Mouse (Mus musculus): ENCODE measurements at regions not wholly inside any gene's neighbourhood (a gene's known extent, or its start where the extent isn't known, plus 50 kb on each side); places are given as distances from the start of the nearest gene placed in this dataset.

GRCm38 (mm10) chr16:29826927-29827326 is 237.3 kb upstream of the Hes1 start:
- Histone ChIP-seq H3K27ac (no peak overlapping the region), H3K9ac (replicated peaks) (no peak overlapping the region), H3K4me2 (replicated peaks) (no peak overlapping the region), H3K4me3 (replicated peaks) (no peak overlapping the region), H3K4me1 (replicated peaks) (no peaks in the 10 kb centered on the region), H3K27me3 (peaks cover 19% of the 10 kb centered on the region), H3K36me3 (no peaks in the 10 kb centered on the region), H3K9me3 (0 out of 2 replicates have a peak, but pooled peaks cover 2% of the 10 kb centered on the region)
- WGBS: 83% methylated on average over 5 of the region's 5 CpGs
- ATAC-seq: no peak

- Histone ChIP-seq H3K9me3 (0 out of 2 replicates have a peak, but pooled peaks cover 2% of the 10 kb centered on the region), H3K27me3 (peaks cover 20% of the 10 kb centered on the region), H3K4me2 (replicated peaks) (no peak overlapping the region), H3K36me3 (no peaks in the 10 kb centered on the region), H3K9ac (replicated peaks) (no peak overlapping the region), H3K4me3 (replicated peaks) (no peak overlapping the region), H3K4me1 (replicated peaks) (no peaks in the 10 kb centered on the region), H3K27ac (no peak overlapping the region)
- no peak for ATAC-seq
- WGBS: 100% methylated on average over 1 of the region's 1 CpGs
Measured at GRCm38 (mm10) chr16:29827776-29828175, 236.4 kb upstream of the Hes1 start.

DNA sequence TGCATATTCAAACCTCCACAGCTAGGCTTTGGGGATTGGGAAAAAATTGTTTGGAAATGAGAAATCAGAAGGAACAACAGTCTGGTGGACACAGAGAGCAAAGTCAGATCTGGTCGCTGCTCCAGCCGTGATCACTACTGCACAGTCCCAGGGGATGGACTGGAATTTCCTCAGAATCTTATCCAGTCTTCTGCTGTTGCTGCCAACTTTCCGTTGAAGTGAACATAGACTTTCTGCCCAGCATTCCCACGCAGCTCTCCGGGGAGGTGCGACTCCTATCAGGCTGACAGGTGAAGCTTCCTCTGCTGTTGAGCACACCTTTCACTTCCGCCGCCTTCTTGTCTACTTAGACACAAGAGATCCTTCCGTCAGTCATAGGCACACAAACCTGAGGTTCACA is 234.7 kb upstream of the Hes1 start:
- no peak for ATAC-seq
- no peak overlapping the region for H3K27ac ChIP-seq
- 95% methylated on average over 9 of the region's 9 CpGs for WGBS

GRCm38 (mm10) chr16:29830101-29830500 is 234.1 kb upstream of the Hes1 start:
- Histone ChIP-seq H3K9me3 (0 out of 2 replicates have a peak, but pooled peaks cover 2% of the 10 kb centered on the region), H3K36me3 (no peaks in the 10 kb centered on the region), H3K27me3 (peaks cover 30% of the 10 kb centered on the region), H3K4me3 (replicated peaks) (no peak overlapping the region), H3K9ac (replicated peaks) (no peak overlapping the region), H3K4me2 (replicated peaks) (no peak overlapping the region), H3K27ac (no peak overlapping the region), H3K4me1 (replicated peaks) (no peaks in the 10 kb centered on the region)
- ATAC-seq: no peak

More for the DNA sequence above, 234.7 kb upstream of the Hes1 start:
- Histone ChIP-seq H3K4me2 (replicated peaks) (no peak overlapping the region), H3K27me3 (peaks cover 30% of the 10 kb centered on the region), H3K9ac (replicated peaks) (no peak overlapping the region), H3K4me3 (replicated peaks) (no peak overlapping the region), H3K9me3 (0 out of 2 replicates have a peak, but pooled peaks cover 2% of the 10 kb centered on the region), H3K4me1 (replicated peaks) (no peaks in the 10 kb centered on the region), H3K36me3 (no peaks in the 10 kb centered on the region)

- WGBS: 64% methylated on average over 11 of the region's 11 CpGs
- Histone ChIP-seq H3K4me1 (replicated peaks) (peaks cover 16% of the 10 kb centered on the region), H3K27me3 (peaks cover 44% of the 10 kb centered on the region), H3K4me2 (replicated peaks) (no peak overlapping the region), H3K27ac (no peak overlapping the region), H3K9ac (replicated peaks) (no peak overlapping the region), H3K9me3 (0 out of 2 replicates have a peak, but pooled peaks cover 2% of the 10 kb centered on the region), H3K4me3 (replicated peaks) (no peak overlapping the region), H3K36me3 (no peaks in the 10 kb centered on the region)
- ATAC-seq: no peak
Measured at GRCm38 (mm10) chr16:29833298-29833697, 230.9 kb upstream of the Hes1 start.

DNA sequence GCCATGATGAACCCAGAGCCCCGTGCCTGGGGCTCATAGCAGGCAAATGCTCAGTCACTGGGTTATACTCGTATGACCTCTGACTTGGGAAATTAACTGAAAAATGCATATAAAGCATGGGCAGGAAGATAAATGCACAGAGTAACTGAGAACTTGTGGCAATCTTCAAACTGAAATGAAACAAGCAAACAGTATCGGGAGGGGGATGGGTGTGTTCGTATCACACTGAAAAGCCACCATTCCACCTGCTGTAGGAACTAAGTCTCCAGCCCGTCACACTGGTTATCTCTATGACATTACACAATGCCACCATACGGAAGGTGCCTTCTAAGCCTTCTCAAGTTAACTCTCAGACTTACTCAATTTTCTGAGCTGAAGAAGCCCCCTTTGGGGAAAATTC is 230.3 kb upstream of the Hes1 start:
- Histone ChIP-seq H3K4me2 (replicated peaks) (no peak overlapping the region), H3K27ac (no peak overlapping the region), H3K4me3 (replicated peaks) (no peak overlapping the region), H3K9ac (replicated peaks) (no peak overlapping the region), H3K9me3 (no peaks in the 10 kb centered on the region), H3K36me3 (no peaks in the 10 kb centered on the region), H3K4me1 (replicated peaks) (peaks cover 19% of the 10 kb centered on the region), H3K27me3 (peaks cover 48% of the 10 kb centered on the region)
- 63% methylated on average over 6 of the region's 6 CpGs for WGBS
- ATAC-seq: no peak

DNA sequence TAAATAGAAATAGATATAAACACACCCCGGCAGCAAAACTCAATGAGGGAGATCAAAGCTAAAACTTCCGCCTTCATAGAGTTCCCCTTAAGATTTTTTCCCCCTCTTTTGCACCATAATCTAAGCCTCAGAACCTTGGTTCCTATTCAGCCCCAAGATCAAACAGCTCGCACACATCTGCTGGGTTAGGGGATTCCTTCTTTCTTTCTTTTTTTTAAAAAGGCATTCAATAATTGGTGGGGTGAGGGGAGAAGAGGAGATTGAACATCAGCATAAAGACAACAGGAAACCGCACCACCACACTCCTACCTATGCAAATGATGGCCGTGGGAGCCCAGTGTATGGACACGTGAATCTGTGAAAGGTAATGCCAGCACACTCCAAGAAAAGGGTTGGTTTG is 229.5 kb upstream of the Hes1 start:
- no peak for ATAC-seq
- no peak overlapping the region for H3K4me2 ChIP-seq (replicated peaks)
- peaks cover 27% of the 10 kb centered on the region for H3K4me1 ChIP-seq (replicated peaks)
- 21% methylated on average over 6 of the region's 6 CpGs for WGBS
- peaks cover 50% of the 10 kb centered on the region for H3K27me3 ChIP-seq
- H3K36me3 ChIP-seq: no peaks in the 10 kb centered on the region
- H3K27ac ChIP-seq: no peak overlapping the region
- H3K9ac ChIP-seq (replicated peaks): no peak overlapping the region
- no peaks in the 10 kb centered on the region for H3K9me3 ChIP-seq
- no peak overlapping the region for H3K4me3 ChIP-seq (replicated peaks)

DNA sequence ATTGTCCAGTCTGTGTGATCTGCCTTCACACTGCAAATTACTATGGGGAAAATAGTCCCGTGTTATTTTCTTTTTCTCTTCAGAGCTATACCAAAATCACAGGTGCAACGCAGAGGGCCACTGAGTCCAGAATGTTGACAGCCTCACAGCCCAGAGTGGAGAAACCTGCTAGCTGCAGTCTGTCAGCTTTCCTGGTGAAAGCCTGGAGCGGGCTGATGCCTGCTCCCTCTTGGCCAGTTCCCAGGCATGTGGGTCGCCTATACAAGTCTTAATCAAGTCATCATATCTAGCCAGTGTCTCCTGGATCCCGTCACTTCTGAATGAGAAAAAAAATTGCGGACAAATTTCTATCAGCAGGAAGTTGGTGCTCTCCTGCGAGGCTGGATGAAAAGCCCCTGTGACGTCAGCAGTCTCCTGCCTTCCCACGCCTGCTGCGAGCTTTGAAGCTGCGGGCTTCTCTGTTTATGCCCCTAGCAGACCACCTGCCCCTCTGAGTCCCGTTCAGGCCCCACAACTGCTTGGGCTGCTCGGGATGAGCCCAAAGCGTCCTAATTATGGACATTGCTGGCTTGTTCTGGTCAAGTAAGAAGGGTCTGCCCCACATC is 227.1 kb upstream of the Hes1 start:
- Histone ChIP-seq H3K4me1 (replicated peaks) (peaks cover 27% of the 10 kb centered on the region), H3K27me3 (peaks cover 62% of the 10 kb centered on the region), H3K36me3 (no peaks in the 10 kb centered on the region), H3K27ac (no peak overlapping the region), H3K4me3 (replicated peaks) (peak overlapping the region; percentile 31), H3K9ac (replicated peaks) (peak overlapping the region; percentile 29; the same call in 1 of the 2 replicates), H3K9me3 (no peaks in the 10 kb centered on the region), H3K4me2 (replicated peaks) (peak overlapping the region; percentile 64)
- 4% methylated on average over 14 of the region's 14 CpGs for WGBS
- ATAC-seq: peak; percentile 61

- ATAC-seq: no peak
- Histone ChIP-seq H3K9me3 (no peaks in the 10 kb centered on the region), H3K27ac (no peak overlapping the region), H3K27me3 (peaks cover 66% of the 10 kb centered on the region), H3K4me2 (replicated peaks) (peak overlapping the region; percentile 64; the same call in 1 of the 2 replicates), H3K36me3 (no peaks in the 10 kb centered on the region), H3K4me3 (replicated peaks) (no peak overlapping the region), H3K4me1 (replicated peaks) (peaks cover 27% of the 10 kb centered on the region), H3K9ac (replicated peaks) (no peak overlapping the region)
- WGBS: 23% methylated on average over 5 of the region's 5 CpGs
Measured at GRCm38 (mm10) chr16:29837874-29838273, 226.3 kb upstream of the Hes1 start.

- Histone ChIP-seq H3K36me3 (no peaks in the 10 kb centered on the region), H3K27ac (peak overlapping the region; percentile 58), H3K4me1 (replicated peaks) (peaks cover 27% of the 10 kb centered on the region), H3K4me3 (replicated peaks) (peak overlapping the region; percentile 34), H3K9ac (replicated peaks) (peak overlapping the region; percentile 56), H3K27me3 (peaks cover 69% of the 10 kb centered on the region), H3K4me2 (replicated peaks) (peak overlapping the region; percentile 58), H3K9me3 (no peaks in the 10 kb centered on the region)
- peak; percentile 46 for ATAC-seq
- 7% methylated on average over 28 of the region's 28 CpGs for WGBS
Measured at GRCm38 (mm10) chr16:29838981-29839661, 225.1 kb upstream of the Hes1 start.

- peaks cover 72% of the 10 kb centered on the region for H3K27me3 ChIP-seq
Measured at GRCm38 (mm10) chr16:29839662-29840001, 224.6 kb upstream of the Hes1 start.

GRCm38 (mm10) chr16:29840412-29840811 is 223.8 kb upstream of the Hes1 start:
- H3K27ac ChIP-seq: no peak overlapping the region
- WGBS: 95% methylated on average over 2 of the region's 2 CpGs
- no peak overlapping the region for H3K9ac ChIP-seq (replicated peaks)
- no peak overlapping the region for H3K4me3 ChIP-seq (replicated peaks)
- peaks cover 36% of the 10 kb centered on the region for H3K4me1 ChIP-seq (replicated peaks)
- no peaks in the 10 kb centered on the region for H3K9me3 ChIP-seq
- ATAC-seq: no peak
- no peaks in the 10 kb centered on the region for H3K36me3 ChIP-seq
- H3K27me3 ChIP-seq: peaks cover 79% of the 10 kb centered on the region
- no peak overlapping the region for H3K4me2 ChIP-seq (replicated peaks)

More at GRCm38 (mm10) chr16:29839662-29840001, 224.6 kb upstream of the Hes1 start:
- ATAC-seq: no peak
- peak overlapping the region; percentile 34 for H3K4me3 ChIP-seq (replicated peaks)
- peak overlapping the region; percentile 58 for H3K4me2 ChIP-seq (replicated peaks)
- 20% methylated on average over 6 of the region's 6 CpGs for WGBS
- no peaks in the 10 kb centered on the region for H3K36me3 ChIP-seq
- peak overlapping the region; percentile 56 for H3K9ac ChIP-seq (replicated peaks)
- peaks cover 29% of the 10 kb centered on the region for H3K4me1 ChIP-seq (replicated peaks)
- no peaks in the 10 kb centered on the region for H3K9me3 ChIP-seq
- H3K27ac ChIP-seq: peak overlapping the region; percentile 58; the same call in 1 of the 2 replicates
